Mouse (Mus musculus): Measurements from ENCODE around the gene Ttc19. TPM values are rescaled to one million over a fixed set of nuclear protein-coding genes. Genes with fewer than 3 reads are reported as not detected.
"Not testable (repeated sequence)": the region's sequence is repeated elsewhere in the genome, so short reads cannot be mapped to it uniquely, and the experiment has no call there.

Gene Ttc19
- polyA plus RNA-seq, 1 experiment from 2014 or later, result 20.5 TPM

DNA sequence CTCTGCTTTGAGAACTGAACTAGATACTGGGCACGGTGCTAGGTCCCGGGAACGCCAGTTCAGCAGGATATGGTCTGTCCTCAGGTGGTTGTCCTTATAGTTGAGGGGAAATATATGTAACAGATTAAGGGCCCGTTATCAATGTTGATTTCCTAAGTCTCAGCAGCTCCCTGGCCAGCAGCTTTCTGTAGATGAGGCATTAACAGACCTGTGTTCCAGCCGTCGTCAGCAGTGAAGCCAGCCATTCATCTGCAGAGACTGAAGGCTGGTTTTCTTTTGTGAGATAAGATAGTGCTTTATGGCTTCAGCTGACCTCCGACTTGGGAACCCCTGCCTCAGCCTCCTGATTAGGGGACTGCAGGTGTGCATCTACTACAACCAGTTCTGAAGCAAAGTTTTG lies 17.3 kb upstream of the Ttc19 start:
- H3K4me1 ChIP-seq (replicated peaks), result peaks cover 77% of the 10 kb centered on the region

DNA sequence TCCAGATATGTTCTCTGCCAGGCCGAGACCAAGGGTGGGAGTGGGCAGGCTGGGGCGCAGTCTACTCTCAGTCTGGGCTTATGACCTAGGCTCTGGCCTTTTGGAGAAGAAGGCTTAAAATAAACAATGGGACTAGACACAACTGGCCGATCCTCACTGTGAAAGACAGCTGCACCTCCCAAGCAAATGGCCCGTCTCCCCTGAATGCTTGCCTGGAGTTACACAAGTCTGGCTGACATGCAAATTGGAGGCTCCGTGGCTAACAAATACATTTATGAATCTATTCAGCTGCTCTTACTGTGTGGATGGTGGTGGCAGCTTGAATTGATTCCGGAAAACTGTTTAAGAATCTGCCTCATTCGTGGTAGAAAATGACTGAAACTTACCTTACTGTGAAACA lies 15.6 kb upstream of the Ttc19 start:
- H3K4me1 ChIP-seq (replicated peaks), result peaks cover 68% of the 10 kb centered on the region
- peaks cover 3% of the 10 kb centered on the region; the same call in 1 of the 2 replicates for H3K27me3 ChIP-seq (ENCODE audit: insufficient read depth, poor library complexity, severe bottlenecking)
- H3K36me3 ChIP-seq, result no peaks in the 10 kb centered on the region
- no peaks in the 10 kb centered on the region for H3K9me3 ChIP-seq
- peak overlapping the region; percentile 76 for H3K27ac ChIP-seq
- H3K4me3 ChIP-seq, result no peak overlapping the region
- 55% methylated on average over 7 of the region's 7 CpGs for WGBS
- no peak for DNase-seq (ENCODE audit: low spot score)

More for the DNA sequence above, 17.3 kb upstream of the Ttc19 start:
- 75% methylated on average over 7 of the region's 7 CpGs for WGBS
- Histone ChIP-seq H3K4me3 (no peak overlapping the region), H3K9me3 (no peaks in the 10 kb centered on the region), H3K36me3 (no peaks in the 10 kb centered on the region), H3K27ac (no peak overlapping the region), H3K27me3 (ENCODE audit: insufficient read depth, poor library complexity, severe bottlenecking) (peaks cover 3% of the 10 kb centered on the region; the same call in 1 of the 2 replicates)
- DNase-seq (ENCODE audit: low spot score), result no peak

DNA sequence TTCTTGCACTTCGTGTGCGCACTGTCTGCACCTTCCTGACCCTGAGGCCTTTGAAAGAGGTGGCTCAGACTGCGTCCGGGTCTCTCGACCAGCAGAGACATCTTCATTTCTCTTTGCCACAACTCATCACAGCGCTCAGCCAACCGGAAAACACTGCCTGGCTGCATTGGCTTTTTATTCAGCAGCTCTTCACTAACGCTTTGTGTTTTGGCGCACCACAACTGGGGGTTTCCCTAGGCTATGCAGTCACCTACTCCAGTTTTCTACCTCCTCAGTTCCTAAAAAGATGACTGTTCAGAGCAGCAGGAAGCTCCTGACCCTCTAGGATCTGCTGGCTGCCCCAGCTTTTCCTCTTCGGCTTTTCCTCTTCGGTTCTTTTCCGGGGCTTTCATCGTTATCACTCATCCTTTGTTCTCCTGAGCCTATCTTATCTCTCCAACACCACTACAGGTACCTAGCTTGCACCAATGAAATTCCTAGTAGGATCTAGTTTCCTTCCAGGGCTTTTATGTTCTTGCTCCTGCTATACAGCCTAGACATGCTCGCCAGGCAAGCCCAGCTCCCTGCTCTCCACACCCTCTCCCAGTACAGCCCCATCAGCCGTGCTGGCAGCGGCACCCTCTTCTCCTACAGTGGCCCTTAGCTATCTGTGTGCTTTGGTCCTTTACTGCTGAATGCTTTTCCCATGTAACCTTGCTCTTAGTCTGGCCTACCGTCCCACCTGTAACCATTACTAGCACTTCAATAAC lies 14.6 kb upstream of the Ttc19 start:
- peak; percentile 39 for DNase-seq (ENCODE audit: low spot score)
- WGBS, result 51% methylated on average over 17 of the region's 17 CpGs
- no peaks in the 10 kb centered on the region for H3K36me3 ChIP-seq
- H3K27ac ChIP-seq, result peak overlapping the region; percentile 77
- no peak overlapping the region; the same call in 1 of the 2 replicates for H3K4me3 ChIP-seq
- H3K27me3 ChIP-seq (ENCODE audit: insufficient read depth, poor library complexity, severe bottlenecking), result 0 out of 2 replicates have a peak, but pooled peaks cover 3% of the 10 kb centered on the region
- peaks cover 61% of the 10 kb centered on the region for H3K4me1 ChIP-seq (replicated peaks)
- no peaks in the 10 kb centered on the region for H3K9me3 ChIP-seq

- 82% methylated on average over 8 of the region's 8 CpGs for WGBS
- Histone ChIP-seq H3K27ac (no peak overlapping the region), H3K27me3 (ENCODE audit: insufficient read depth, poor library complexity, severe bottlenecking) (0 out of 2 replicates have a peak, but pooled peaks cover 3% of the 10 kb centered on the region), H3K4me1 (replicated peaks) (peaks cover 52% of the 10 kb centered on the region), H3K36me3 (no peaks in the 10 kb centered on the region), H3K4me3 (no peak overlapping the region), H3K9me3 (no peaks in the 10 kb centered on the region)
- no peak for DNase-seq (ENCODE audit: low spot score)
Measured at GRCm38 (mm10) chr11:62268381-62268780, 12.9 kb upstream of the Ttc19 start.

GRCm38 (mm10) chr11:62269097-62269496 lies 12.2 kb upstream of the Ttc19 start:
- 76% methylated on average over 12 of the region's 12 CpGs for WGBS
- DNase-seq (ENCODE audit: low spot score), result no peak
- Histone ChIP-seq H3K4me3 (no peak overlapping the region), H3K36me3 (no peaks in the 10 kb centered on the region), H3K27me3 (ENCODE audit: insufficient read depth, poor library complexity, severe bottlenecking) (0 out of 2 replicates have a peak, but pooled peaks cover 3% of the 10 kb centered on the region), H3K9me3 (no peaks in the 10 kb centered on the region), H3K27ac (no peak overlapping the region), H3K4me1 (replicated peaks) (peaks cover 49% of the 10 kb centered on the region)

GRCm38 (mm10) chr11:62270851-62271250 lies 10.4 kb upstream of the Ttc19 start:
- Histone ChIP-seq H3K4me1 (replicated peaks) (peaks cover 36% of the 10 kb centered on the region), H3K4me3 (no peak overlapping the region), H3K27ac (no peak overlapping the region), H3K9me3 (no peaks in the 10 kb centered on the region), H3K27me3 (ENCODE audit: insufficient read depth, poor library complexity, severe bottlenecking) (0 out of 2 replicates have a peak, but pooled peaks cover 3% of the 10 kb centered on the region), H3K36me3 (no peaks in the 10 kb centered on the region)
- WGBS, result 66% methylated on average over 5 of the region's 5 CpGs
- no peak for DNase-seq (ENCODE audit: low spot score)

DNA sequence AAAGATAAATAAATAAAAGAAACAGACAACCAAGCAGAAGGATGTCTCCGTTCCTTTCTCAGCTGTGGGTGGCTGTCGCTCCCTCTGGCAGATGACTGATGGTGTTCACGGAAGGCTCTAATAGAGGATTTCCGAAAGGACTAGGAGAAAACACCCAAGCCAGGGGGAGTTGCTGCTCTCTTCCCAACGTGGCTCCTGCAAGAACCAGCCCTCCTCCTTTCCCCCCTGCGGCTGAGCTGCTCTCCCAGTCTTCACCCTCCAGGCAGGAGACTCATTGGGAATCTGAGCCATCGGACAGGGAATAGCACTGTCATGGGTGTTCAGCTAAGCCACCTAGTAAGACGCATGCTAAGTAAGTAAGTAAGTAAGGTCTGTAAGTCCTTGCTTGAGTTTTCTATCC lies 4.2 kb upstream of the Ttc19 start:
- peaks cover 13% of the 10 kb centered on the region for H3K4me1 ChIP-seq (replicated peaks)
- DNase-seq (ENCODE audit: low spot score), result no peak
- WGBS, result 52% methylated on average over 8 of the region's 8 CpGs
- H3K9me3 ChIP-seq, result no peaks in the 10 kb centered on the region
- H3K36me3 ChIP-seq, result no peaks in the 10 kb centered on the region
- H3K27ac ChIP-seq, result no peak overlapping the region
- H3K4me3 ChIP-seq, result no peak overlapping the region
- H3K27me3 ChIP-seq (ENCODE audit: insufficient read depth, poor library complexity, severe bottlenecking), result no peaks in the 10 kb centered on the region

DNA sequence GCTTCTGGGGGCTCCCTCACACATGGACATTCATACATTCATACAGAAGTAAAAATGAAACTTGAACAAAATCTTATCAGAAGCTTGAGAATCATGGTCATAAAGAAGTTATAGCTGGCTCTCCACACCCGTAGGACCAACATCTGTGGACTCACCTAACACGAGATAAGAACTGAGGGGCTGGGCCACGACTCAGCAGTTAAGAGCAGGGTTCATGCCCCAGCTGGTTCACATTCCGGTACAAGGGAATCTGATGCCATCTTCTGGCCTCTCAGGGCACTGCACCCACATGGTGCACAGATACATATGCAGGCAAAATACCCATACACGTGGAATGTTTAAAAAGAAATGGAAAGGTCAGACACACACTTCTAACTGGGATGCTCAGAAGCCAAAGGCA lies 3.2 kb upstream of the Ttc19 start:
- Histone ChIP-seq H3K4me3 (no peak overlapping the region), H3K27ac (no peak overlapping the region), H3K27me3 (ENCODE audit: insufficient read depth, poor library complexity, severe bottlenecking) (no peaks in the 10 kb centered on the region), H3K4me1 (replicated peaks) (peaks cover 15% of the 10 kb centered on the region), H3K9me3 (no peaks in the 10 kb centered on the region), H3K36me3 (peaks cover 1% of the 10 kb centered on the region; the same call in 1 of the 2 replicates)
- WGBS, result 23% methylated on average over 5 of the region's 5 CpGs
- DNase-seq (ENCODE audit: low spot score), result peak; percentile 79

DNA sequence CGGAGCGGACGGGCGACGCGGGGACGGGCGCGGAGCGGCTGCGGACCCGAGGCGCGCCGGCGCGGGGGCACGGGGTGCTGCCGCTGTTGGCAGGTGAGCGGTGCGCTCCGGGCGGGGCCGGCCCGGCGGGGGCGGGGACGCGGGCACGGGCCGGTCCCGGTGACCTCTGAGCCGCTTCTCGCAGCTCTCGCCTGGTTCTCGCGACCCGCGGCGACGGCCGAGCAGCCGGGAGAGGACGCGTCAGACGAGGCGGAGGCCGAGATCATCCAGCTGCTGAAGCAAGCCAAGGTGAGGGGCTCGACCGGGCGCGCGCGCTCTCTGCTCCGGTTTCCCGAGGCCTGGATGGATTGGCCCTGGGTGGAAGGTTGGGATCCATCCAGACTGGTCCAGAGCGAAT lies 326 bp downstream of the Ttc19 start:
- Histone ChIP-seq H3K4me1 (replicated peaks) (peaks cover 15% of the 10 kb centered on the region), H3K4me3 (peak overlapping the region; percentile 93), H3K9me3 (no peaks in the 10 kb centered on the region), H3K27ac (peak overlapping the region; percentile 92), H3K36me3 (peaks cover 30% of the 10 kb centered on the region), H3K27me3 (ENCODE audit: insufficient read depth, poor library complexity, severe bottlenecking) (no peaks in the 10 kb centered on the region)
- under 1% methylated on average over 57 of the region's 57 CpGs for WGBS
- no peak for DNase-seq (ENCODE audit: low spot score)

DNA sequence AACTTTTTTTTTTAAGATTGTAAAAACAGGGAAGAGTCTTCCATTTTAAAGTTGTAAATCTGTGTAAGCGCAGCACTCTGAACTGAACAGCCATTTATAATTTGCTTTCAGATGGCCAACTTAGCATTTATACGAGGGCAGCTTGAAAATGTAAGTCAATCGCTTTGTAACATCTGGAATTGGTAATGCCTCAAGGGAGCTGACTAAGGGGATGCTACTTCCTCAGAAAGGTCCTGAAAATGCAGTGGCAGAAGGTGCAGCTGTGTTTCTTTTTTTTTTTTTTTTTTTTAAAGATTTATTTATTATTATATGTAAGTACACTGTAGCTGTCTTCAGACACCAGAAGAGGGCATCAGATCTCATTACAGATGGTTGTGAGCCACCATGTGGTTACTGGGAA lies 2.7 kb downstream of the Ttc19 start:
- WGBS, result 89% methylated on average over 3 of the region's 3 CpGs

DNA sequence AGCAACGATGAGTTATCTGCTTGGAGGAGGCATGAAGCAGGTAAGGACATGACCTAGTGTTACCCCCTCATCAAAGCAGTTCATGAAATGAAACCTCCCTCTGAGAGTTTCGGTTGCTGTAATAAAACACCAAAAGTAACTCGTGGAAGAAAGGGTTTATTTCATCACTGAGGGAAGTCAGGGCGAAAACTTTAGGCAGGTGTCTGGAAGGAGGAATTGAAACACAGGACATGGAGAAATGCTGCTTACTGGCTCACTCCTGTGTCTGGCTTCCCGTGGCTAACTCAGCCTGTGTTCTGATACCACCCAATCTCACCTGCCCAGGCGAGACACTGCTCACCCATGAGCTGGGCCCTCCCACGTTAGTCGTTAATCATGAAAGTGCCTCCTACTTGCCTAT lies 3.7 kb downstream of the Ttc19 start:
- WGBS, result 88% methylated on average over 8 of the region's 8 CpGs
- Histone ChIP-seq H3K27me3 (ENCODE audit: insufficient read depth, poor library complexity, severe bottlenecking) (no peaks in the 10 kb centered on the region), H3K9me3 (no peaks in the 10 kb centered on the region), H3K4me1 (replicated peaks) (peaks cover 14% of the 10 kb centered on the region), H3K36me3 (peaks cover 59% of the 10 kb centered on the region), H3K4me3 (no peak overlapping the region), H3K27ac (no peak overlapping the region)
- DNase-seq (ENCODE audit: low spot score), result no peak

More for the DNA sequence above, 2.7 kb downstream of the Ttc19 start:
- peaks cover 15% of the 10 kb centered on the region for H3K4me1 ChIP-seq (replicated peaks)
- not testable (repeated sequence) for H3K9me3 ChIP-seq; H3K27ac ChIP-seq; DNase-seq (ENCODE audit: low spot score); H3K4me3 ChIP-seq; H3K27me3 ChIP-seq (ENCODE audit: insufficient read depth, poor library complexity, severe bottlenecking)
- H3K36me3 ChIP-seq, result peaks cover 51% of the 10 kb centered on the region

- no peak overlapping the region for H3K4me3 ChIP-seq
- DNase-seq (ENCODE audit: low spot score), result no peak
- no peaks in the 10 kb centered on the region for H3K4me1 ChIP-seq (replicated peaks)
- no peaks in the 10 kb centered on the region for H3K9me3 ChIP-seq
- H3K36me3 ChIP-seq, result peaks cover 74% of the 10 kb centered on the region
- no peaks in the 10 kb centered on the region for H3K27me3 ChIP-seq (ENCODE audit: insufficient read depth, poor library complexity, severe bottlenecking)
- H3K27ac ChIP-seq, result no peak overlapping the region
- WGBS, result 95% methylated on average over 1 of the region's 1 CpGs
Measured at GRCm38 (mm10) chr11:62287700-62288099, 6.4 kb downstream of the Ttc19 start.

DNA sequence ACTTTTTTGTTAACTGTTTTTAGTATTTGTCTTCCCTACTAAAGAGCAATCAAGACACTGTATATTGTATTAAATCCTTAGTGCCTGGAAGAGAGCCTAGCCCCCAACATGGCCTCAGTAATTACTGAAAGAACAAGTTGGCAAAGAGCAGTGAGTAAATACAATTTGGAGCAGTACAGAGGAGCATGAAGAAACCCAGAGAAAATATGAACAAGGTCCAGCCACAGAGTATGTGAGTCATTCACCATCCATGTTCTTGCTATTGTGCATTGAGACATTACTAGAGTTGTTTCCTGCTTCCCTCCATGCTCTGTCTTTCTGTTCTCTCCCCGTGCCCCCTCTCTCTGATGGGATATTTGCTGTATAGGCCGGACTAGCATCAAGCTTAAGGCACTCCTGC lies 12.8 kb downstream of the Ttc19 start:
- Histone ChIP-seq H3K27me3 (ENCODE audit: insufficient read depth, poor library complexity, severe bottlenecking) (no peaks in the 10 kb centered on the region), H3K4me1 (replicated peaks) (no peaks in the 10 kb centered on the region), H3K27ac (no peak overlapping the region), H3K36me3 (peaks cover 63% of the 10 kb centered on the region), H3K9me3 (no peaks in the 10 kb centered on the region), H3K4me3 (no peak overlapping the region)
- 86% methylated on average over 2 of the region's 2 CpGs for WGBS
- DNase-seq (ENCODE audit: low spot score), result no peak
